ENCODE assay signal across 22 mouse cellular contexts in genomic region chr16:18927963-18928362, GRCm38 (mm10). TPM values are rescaled to one million over a fixed set of nuclear protein-coding genes. Genes with fewer than 3 reads are reported as not detected.
DNase-seq lines count a peak whose midpoint lies in the region; ATAC-seq and TF ChIP-seq lines count a peak whose summit lies in the region.
"Had no signal": no experiment of that assay in that cellular context is flagged by ENCODE, and none has a peak within 500 bp of the region (broad histone marks: within the 10 kb centered on the region; RNA-seq: fewer than 3 reads in every experiment).

No protein-coding gene starts in this region.

- H3K4me3 ChIP-seq in heart, embryonic 10.5 days, result no peak overlapping the region
- H3K4me3 ChIP-seq in lung, postnatal 0 days (ENCODE audit: low read depth, low read length), result no peak overlapping the region
- no peak overlapping the region for H3K4me3 ChIP-seq in lung, adult 2 months (replicated peaks; ENCODE audit: extremely low read depth, low read depth, low read length)

- peak; percentile 61 for DNase-seq in heart, embryonic 10.5 days (ENCODE audit: low spot score)
- DNase-seq in heart, adult 9 months (ENCODE audit: low spot score in 2 of 2), result no peak
- DNase-seq in lung, postnatal 0 days (ENCODE audit: low spot score), result peak; percentile 55
- no peak for DNase-seq in lung, adult 2 months
- DNase-seq in lung, postnatal 25 days (ENCODE audit: low spot score), result peak; percentile 28
- no peak for DNase-seq in lung, postnatal 10 days
- peak; percentile 10 for DNase-seq in lung, postnatal 36 days
- no peak for DNase-seq in lung, postnatal 14 days
- DNase-seq: adrenal gland, adult 2 months; adrenal gland, adult 8-10 months; adrenal gland, postnatal 10 days; adrenal gland, postnatal 14 days; adrenal gland, postnatal 25 days; adrenal gland, postnatal 36 days; B cell, adult 2 months; cerebellum, adult 11 months; cerebellum, adult 11-12 months had no signal

- TF ChIP-seq POLR2A in lung, adult 2 months (IDR thresholded peaks at IDR 0.05; ENCODE audit: borderline replicate concordance, extremely low read depth, low read depth, low read length), result no peak

- ATAC-seq in lung, postnatal 0 days, result peak; percentile 96
- ATAC-seq: activated CD4-positive, CD25-positive, alpha-beta regulatory T cell, adult 4 months; CD4-positive, CD25-positive, alpha-beta regulatory T cell, adult 4 months; Patski had no signal

- WGBS in heart, embryonic 10.5 days, result 100% methylated on average over 1 of the region's 1 CpGs
- WGBS in lung, postnatal 0 days, result 82% methylated on average over 1 of the region's 1 CpGs
- WGBS in lung, adult 2 months, result 95% methylated on average over 1 of the region's 1 CpGs

- no peaks in the 10 kb centered on the region for H3K27me3 ChIP-seq in heart, embryonic 10.5 days (ENCODE audit: insufficient read depth, poor library complexity, severe bottlenecking)
- no peaks in the 10 kb centered on the region for H3K27me3 ChIP-seq in lung, postnatal 0 days (replicated peaks; ENCODE audit: insufficient read depth, low read length)
- H3K27me3 ChIP-seq: CH12.LX, Patski had no signal

- no peak overlapping the region for H3K4me2 ChIP-seq in lung, postnatal 0 days (replicated peaks; ENCODE audit: low read depth, low read length)

- H3K9ac ChIP-seq in lung, postnatal 0 days (replicated peaks; ENCODE audit: low read depth), result no peak overlapping the region

- no peaks in the 10 kb centered on the region for H3K9me3 ChIP-seq in heart, embryonic 10.5 days
- H3K9me3 ChIP-seq in lung, postnatal 0 days (ENCODE audit: low read length), result no peaks in the 10 kb centered on the region
- H3K9me3 ChIP-seq: G1E had no signal

- TF ChIP-seq EP300 in lung, postnatal 0 days (IDR thresholded peaks at IDR 0.05), result peak; percentile 76

- H3K27ac ChIP-seq in heart, embryonic 10.5 days, result no peak overlapping the region
- no peak overlapping the region; the same call in 1 of the 2 replicates for H3K27ac ChIP-seq in lung, postnatal 0 days (ENCODE audit: low read length)

- peaks cover 80% of the 10 kb centered on the region for H3K36me3 ChIP-seq in heart, embryonic 10.5 days
- H3K36me3 ChIP-seq in lung, postnatal 0 days (ENCODE audit: insufficient read depth, low read length), result peaks cover 37% of the 10 kb centered on the region

- TF ChIP-seq CTCF in lung, postnatal 0 days (IDR thresholded peaks at IDR 0.05), result no peak
- TF ChIP-seq CTCF in lung, adult 2 months (IDR thresholded peaks at IDR 0.05; ENCODE audit: insufficient read depth, low read length), result no peak

- no peaks in the 10 kb centered on the region for H3K4me1 ChIP-seq in heart, embryonic 10.5 days
- H3K4me1 ChIP-seq in lung, postnatal 0 days (ENCODE audit: insufficient read depth, low read depth, low read length), result no peaks in the 10 kb centered on the region
- H3K4me1 ChIP-seq in lung, adult 2 months (ENCODE audit: control insufficient read depth, insufficient read depth, low read length), result no peaks in the 10 kb centered on the region

RNA-seq across cellular contexts. Expression of gene Hira, which starts 51.1 kb away (rescaled TPM):
- 13.4 and 23.1 TPM in 2 replicates for polyA plus RNA-seq in heart, embryonic 10.5 days (2016; fragmentation: Nextera tagmentation; extraction: Ambion mirVana)
- 7.6 and 8.4 TPM in 2 replicates for polyA plus RNA-seq in lung, postnatal 0 days (2015; fragmentation: Nextera tagmentation; extraction: Ambion mirVana)
- 53.3 and 58.8 TPM in 2 replicates for polyA plus RNA-seq in lung, adult 2 months (2012; rRNA removed)

RNA-seq across cellular contexts. Expression of gene Mrpl40, which starts 51.3 kb away (rescaled TPM):
- polyA plus RNA-seq in heart, embryonic 10.5 days (2016; fragmentation: Nextera tagmentation; extraction: Ambion mirVana), result 123 and 138 TPM in 2 replicates
- polyA plus RNA-seq in lung, postnatal 0 days (2015; fragmentation: Nextera tagmentation; extraction: Ambion mirVana), result 55.8 and 56.5 TPM in 2 replicates
- polyA plus RNA-seq in lung, adult 2 months (2012; rRNA removed), result 6.1 and 10.4 TPM in 2 replicates

Comparison
In these comparisons a context has a peak if more than half of its experiments do, and no peak if none do; other contexts are left out.
1. DNase-seq: peak in heart, embryonic 10.5 days (single experiment), lung, postnatal 0 days (single experiment), lung, postnatal 25 days (single experiment) and lung, postnatal 36 days (single experiment); none in heart, adult 9 months (0 of 2), lung, adult 2 months (single experiment), lung, postnatal 10 days (single experiment) and lung, postnatal 14 days (single experiment).